Mouse (Mus musculus) spleen, adult 2 months (tissue): ENCODE measurements around the gene Nek9. TPM values are rescaled to one million over a fixed set of nuclear protein-coding genes. Genes with fewer than 3 reads are reported as not detected.

ENCODE experiments used
- DNase-seq, 2 experiments: peaks; one replicate each; pipeline versions ENCODE4 v3.0.0 to v3.0.0-alpha.2; 2012 to 2021; ENCODE audit warnings: low spot score in 2 of 2, low read depth in 1 of 2
- H3K27ac ChIP-seq: fragments of 200-500 bp; 2 replicates; pipeline ENCODE4 v1.5.1; 2012; ENCODE audit warnings: low read length, inconsistent platforms; ENCODE audit not compliant: insufficient read depth
- H3K27me3 ChIP-seq: fragments of 200-500 bp; 2 replicates; pipeline ENCODE4 v1.6.1; 2012; ENCODE audit warnings: mild to moderate bottlenecking, moderate library complexity, low read length, inconsistent platforms; ENCODE audit not compliant: control insufficient read depth, insufficient read depth
- H3K36me3 ChIP-seq: fragments of 200-500 bp; 2 replicates; pipeline ENCODE4 v1.6.1; 2012; ENCODE audit warnings: mild to moderate bottlenecking, low read length, inconsistent platforms; ENCODE audit not compliant: control insufficient read depth, insufficient read depth
- H3K4me1 ChIP-seq: fragments of 200-500 bp; 2 replicates; pipeline ENCODE4 v1.6.1; 2011; ENCODE audit warnings: inconsistent platforms; ENCODE audit not compliant: control insufficient read depth, insufficient read depth, insufficient read length
- H3K4me3 ChIP-seq: fragments of 200-500 bp; 2 replicates; pipeline ENCODE4 v1.5.1; 2011; ENCODE audit warnings: mild to moderate bottlenecking, inconsistent platforms; ENCODE audit not compliant: insufficient read depth, insufficient read length; ENCODE audit errors: extremely low read depth
- CTCF ChIP-seq: fragments of 200-500 bp; IDR thresholded peaks from 2 replicates; pipeline ENCODE4 v1.5.1; 2011; ENCODE audit warnings: mild to moderate bottlenecking, inconsistent platforms; ENCODE audit not compliant: insufficient read depth, insufficient read length, insufficient replicate concordance; ENCODE audit errors: extremely low read depth
- POLR2A ChIP-seq: fragments of 200-500 bp; IDR thresholded peaks from 2 replicates; pipeline ENCODE4 v1.6.1; 2011; ENCODE audit warnings: low read depth, low read length, inconsistent platforms
- WGBS: fragments of 180-500 bp; shearing (Covaris S2); methylation state at CpG from one replicate; pipeline ENCODE4 v1.1.7; 2018; 5-methylcytosine and 5-hydroxymethylcytosine counted together
- polyA plus RNA-seq: library from polyadenylated mRNA; depleted of rRNA; stranded (reverse); fragments of >200 nt; gene quantifications from 2 replicates; pipeline ENCODE4 v1.2.3, GENCODE M21; 2012

Nek9 gene
- polyA plus RNA-seq, 1 experiment = 18.7 TPM

DNA sequence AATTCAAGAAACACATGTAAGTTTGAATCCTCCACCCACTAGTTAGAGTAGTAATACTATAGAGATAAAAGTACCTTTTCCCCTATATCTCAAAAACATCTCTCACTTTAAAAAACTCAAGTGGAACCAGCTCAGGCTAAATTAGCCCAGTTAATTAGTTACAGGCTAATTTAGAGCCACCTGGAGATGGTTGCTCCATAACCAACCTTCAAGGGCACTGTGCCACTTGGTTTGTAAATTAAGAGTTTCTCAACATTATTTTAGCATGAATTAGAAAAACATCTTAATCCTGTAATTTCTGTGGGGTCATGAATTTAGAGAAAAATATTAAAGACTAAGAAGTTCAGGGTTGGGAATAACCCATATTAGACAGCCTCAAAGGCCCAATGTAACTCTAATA, 47.6 kb downstream of the Nek9 start:
- DNase-seq = no peak
- no peaks in the 10 kb centered on the region; the same call in 1 of the 2 replicates for H3K4me1 ChIP-seq
- H3K36me3 ChIP-seq = no peaks in the 10 kb centered on the region
- no peak overlapping the region for H3K4me3 ChIP-seq
- no peak overlapping the region for H3K27ac ChIP-seq
- no peaks in the 10 kb centered on the region for H3K27me3 ChIP-seq
- TF ChIP-seq CTCF = no peak
- no peak for TF ChIP-seq POLR2A

DNA sequence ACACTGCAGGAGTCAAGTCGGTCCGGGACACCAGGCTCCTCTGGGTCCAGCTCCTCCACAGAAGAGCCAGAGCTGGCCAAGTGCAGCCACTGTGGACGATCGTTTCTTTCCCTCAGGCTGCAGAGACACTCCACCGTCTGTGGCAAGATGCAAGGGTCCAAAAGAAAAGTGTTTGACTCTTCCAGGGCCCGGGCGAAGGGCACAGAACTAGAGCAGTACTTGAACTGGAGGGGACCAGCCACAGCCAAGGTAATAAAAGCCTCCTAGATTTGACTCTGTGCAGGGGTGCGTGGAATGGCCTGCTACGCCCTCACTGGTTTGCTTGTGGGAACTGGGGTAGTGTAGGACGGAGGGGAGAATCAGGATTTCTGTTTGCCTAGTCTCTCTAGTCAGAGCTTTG, 48.5 kb downstream of the Nek9 start:
- WGBS = 90% methylated on average over 10 of the region's 10 CpGs
- H3K27ac ChIP-seq = no peak overlapping the region
- H3K27me3 ChIP-seq = no peaks in the 10 kb centered on the region
- no peak overlapping the region for H3K4me3 ChIP-seq
- TF ChIP-seq POLR2A (no peak), CTCF (no peak)
- H3K4me1 ChIP-seq = no peaks in the 10 kb centered on the region; the same call in 1 of the 2 replicates
- no peaks in the 10 kb centered on the region for H3K36me3 ChIP-seq
- no peak for DNase-seq

DNA sequence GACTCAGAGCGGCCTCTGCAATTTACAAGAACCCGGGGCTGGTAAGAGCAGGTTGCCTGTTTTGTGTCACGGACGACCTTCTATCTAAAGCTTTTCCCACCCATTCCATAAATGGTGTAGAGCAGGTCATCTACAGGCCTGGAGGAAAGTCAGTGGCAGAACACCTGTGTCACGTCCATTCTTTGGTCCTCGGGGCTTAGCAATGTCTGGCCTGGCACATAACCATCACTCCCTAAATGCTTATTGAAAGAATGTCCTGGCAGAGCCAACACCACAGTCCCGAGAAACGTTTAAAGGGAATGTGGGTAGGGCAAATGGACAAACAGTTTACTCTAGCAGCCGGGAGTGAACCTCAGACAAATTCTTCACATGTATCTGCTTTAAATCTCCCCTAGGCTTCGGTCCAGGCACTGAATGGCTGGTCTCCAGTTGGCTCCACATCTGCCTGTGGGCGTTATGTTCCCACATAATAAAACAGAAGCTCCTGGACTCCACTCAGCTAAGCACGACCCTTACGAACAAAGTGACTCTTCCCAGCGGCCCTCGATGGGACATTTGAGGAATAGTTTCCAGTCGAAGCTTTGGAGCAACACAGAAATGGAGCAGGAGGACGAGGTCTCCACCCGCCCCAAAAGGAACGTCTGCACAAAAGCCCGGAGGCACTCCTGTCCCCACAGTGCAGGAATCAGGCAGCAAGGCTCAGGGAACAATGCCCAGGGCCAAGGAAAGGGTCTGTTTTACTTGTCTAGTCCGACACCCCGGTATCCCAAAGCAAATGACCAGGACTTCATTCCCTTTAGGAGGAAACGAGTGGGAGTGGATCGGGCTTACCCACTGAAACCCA, 49.8 kb downstream of the Nek9 start:
- no peaks in the 10 kb centered on the region; the same call in 1 of the 2 replicates for H3K4me1 ChIP-seq
- H3K36me3 ChIP-seq = no peaks in the 10 kb centered on the region
- no peak overlapping the region for H3K4me3 ChIP-seq
- 79% methylated on average over 24 of the region's 24 CpGs for WGBS
- no peak for DNase-seq
- H3K27me3 ChIP-seq = no peaks in the 10 kb centered on the region
- no peak for TF ChIP-seq CTCF
- H3K27ac ChIP-seq = peak overlapping the region; percentile 32; the same call in 1 of the 2 replicates

DNA sequence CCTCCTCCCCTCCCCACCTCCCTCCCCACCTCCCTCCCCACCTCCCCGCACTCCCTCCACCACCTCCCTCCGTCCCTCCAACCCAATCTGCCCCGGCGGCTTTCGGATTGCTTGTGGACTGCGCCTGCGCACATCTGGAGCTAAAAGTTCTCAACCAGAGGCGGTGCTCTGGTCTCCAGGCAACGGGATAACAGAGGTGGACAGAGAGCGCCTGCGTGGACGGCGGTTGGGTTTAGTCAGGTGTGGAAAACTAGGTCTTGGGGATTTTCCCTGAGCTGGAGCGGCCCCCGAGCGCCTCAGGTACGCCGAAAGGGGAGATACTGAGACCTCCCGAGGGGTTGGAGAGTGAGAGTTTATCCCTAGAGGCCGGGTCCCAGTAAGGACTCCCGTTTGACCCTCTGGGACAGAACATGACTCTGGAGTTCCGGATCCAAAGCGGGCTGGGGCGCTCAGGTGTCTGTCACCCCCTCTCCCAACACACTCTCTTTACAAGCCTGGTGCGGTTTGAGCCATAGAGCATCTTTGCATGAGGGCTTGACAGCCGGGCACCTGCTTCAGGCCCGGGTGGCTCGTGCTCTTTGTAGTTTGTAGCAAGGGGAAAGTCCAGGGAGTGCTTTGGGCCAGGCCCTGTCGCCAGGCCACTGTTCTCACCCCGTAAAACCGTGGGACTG, 50.5 kb downstream of the Nek9 start, which contains the start of gene Zc2hc1c:
Gene Zc2hc1c (plus strand): TSS at position 106 of the 671 bp plus-strand sequence.
- H3K27ac ChIP-seq = peak within 1 kb of the TSS; percentile 25; the same call in 1 of the 2 replicates
- peak within 1 kb of the TSS; percentile 48; the same call in 1 of the 2 replicates for H3K4me3 ChIP-seq
- no peaks in the 10 kb centered on the region; the same call in 1 of the 2 replicates for H3K4me1 ChIP-seq
- H3K36me3 ChIP-seq = no peaks in the 10 kb centered on the region
- no peaks in the 10 kb centered on the region for H3K27me3 ChIP-seq
- TF ChIP-seq POLR2A (no peak), CTCF (no peak)
- peak; percentile 71 to 72 for DNase-seq
- 11% methylated on average over 30 of the region's 31 CpGs for WGBS

DNA sequence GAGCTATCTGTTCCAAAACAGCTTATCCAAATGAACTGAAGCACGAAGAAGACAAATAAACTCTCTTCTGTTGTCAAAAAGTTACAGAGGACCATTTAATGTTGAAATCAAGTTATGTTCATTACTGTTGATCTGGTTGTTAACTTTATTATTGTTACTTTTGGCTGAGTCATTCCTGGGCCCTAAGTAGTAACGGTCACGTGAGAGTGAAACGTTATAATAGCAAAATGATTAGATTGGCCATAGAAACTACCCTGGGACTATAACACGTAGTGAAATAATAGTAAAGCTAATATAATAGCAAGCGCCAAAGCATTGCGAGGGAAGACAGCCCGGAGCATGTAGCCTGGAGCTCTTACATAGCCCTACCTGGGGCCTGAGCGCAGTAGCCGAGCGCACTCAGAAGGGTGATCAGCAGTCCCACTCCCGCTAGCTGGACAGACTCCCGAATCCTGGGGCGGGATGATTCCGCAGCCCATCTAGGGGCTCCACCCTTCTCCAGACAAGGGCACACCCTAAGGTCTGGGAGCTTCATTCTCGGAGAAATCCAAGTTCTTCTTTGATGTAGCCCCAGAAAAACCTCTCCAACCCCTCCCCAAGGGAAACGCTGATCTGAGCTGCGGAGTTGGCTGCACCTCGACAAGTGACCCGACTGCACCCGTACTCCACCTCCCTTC, 51.2 kb downstream of the Nek9 start, which contains the start of gene Acyp1:
Gene Acyp1 (minus strand): TSS at position 630 of the 677 bp plus-strand sequence.
- TF ChIP-seq POLR2A (no peak), CTCF (no peak)
- Histone ChIP-seq H3K27ac (peak within 1 kb of the TSS; percentile 25; the same call in 1 of the 2 replicates), H3K4me3 (peak within 1 kb of the TSS; percentile 48; the same call in 1 of the 2 replicates), H3K4me1 (no peaks in the 10 kb centered on the region; the same call in 1 of the 2 replicates), H3K36me3 (no peaks in the 10 kb centered on the region), H3K27me3 (no peaks in the 10 kb centered on the region)
- no peak for DNase-seq
- WGBS = 21% methylated on average over 21 of the region's 21 CpGs

DNA sequence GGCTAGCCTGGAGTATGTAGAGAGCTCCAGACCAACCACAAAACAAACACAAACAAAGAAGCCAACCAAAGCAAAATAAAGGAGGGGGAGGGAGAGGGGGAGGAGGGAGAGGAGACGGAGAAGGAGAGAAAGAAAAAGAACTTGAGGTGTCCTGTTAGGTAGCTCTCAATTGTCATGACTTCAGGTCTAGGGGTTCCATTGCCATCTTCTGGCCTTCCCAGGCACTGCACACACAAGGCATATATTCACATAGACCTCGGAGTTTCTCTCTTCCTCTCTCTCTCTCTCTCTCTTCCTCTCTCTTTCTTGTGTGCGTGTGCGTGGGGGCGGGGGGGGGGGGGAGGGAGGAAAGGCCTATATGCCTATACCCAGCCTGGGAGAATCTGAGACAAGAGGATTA, 52.2 kb downstream of the Nek9 start:
- Histone ChIP-seq H3K36me3 (no peaks in the 10 kb centered on the region), H3K27me3 (no peaks in the 10 kb centered on the region), H3K4me1 (no peaks in the 10 kb centered on the region; the same call in 1 of the 2 replicates), H3K27ac (no peak overlapping the region), H3K4me3 (no peak overlapping the region)
- DNase-seq = no peak
- WGBS = 31% methylated on average over 5 of the region's 5 CpGs
- TF ChIP-seq POLR2A (no peak), CTCF (peak; percentile 16; the same call in 1 of the 2 replicates)
